ENCODE assay signal across 9 mouse cellular contexts in the genomic region with DNA sequence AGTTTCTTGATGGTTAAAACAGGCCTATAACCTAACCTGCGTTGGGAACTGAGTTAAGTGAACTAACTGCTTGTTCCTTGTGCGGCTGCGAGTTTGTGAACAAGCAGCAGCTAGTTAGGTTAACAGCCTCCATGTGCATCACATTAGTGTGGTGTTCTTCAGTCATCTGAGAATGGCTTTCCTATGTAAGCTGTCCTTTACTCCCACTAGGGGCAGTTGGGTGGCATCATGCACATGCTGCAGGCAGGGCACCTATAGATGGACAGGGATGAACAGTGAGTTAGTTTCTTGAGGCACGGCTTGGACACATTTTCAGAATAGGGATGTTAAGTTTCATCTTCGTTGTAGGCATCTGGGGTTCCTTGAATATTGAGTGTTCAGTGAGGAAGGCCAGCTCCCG. TPM values are rescaled to one million over a fixed set of nuclear protein-coding genes. Genes with fewer than 3 reads are reported as not detected.
DNase-seq lines count a peak whose midpoint lies in the region; ATAC-seq and TF ChIP-seq lines count a peak whose summit lies in the region.
"Had no signal": no experiment of that assay in that cellular context is flagged by ENCODE, and none has a peak within 500 bp of the region (broad histone marks: within the 10 kb centered on the region; RNA-seq: fewer than 3 reads in every experiment).

No protein-coding gene starts in this region.

- no peaks in the 10 kb centered on the region for H3K9me3 ChIP-seq in kidney, embryonic 16.5 days (ENCODE audit: low read length)
- no peaks in the 10 kb centered on the region for H3K9me3 ChIP-seq in intestine, postnatal 0 days (ENCODE audit: control insufficient read depth)
- H3K9me3 ChIP-seq in neural tube, embryonic 13.5 days = no peaks in the 10 kb centered on the region

- peaks cover 22% of the 10 kb centered on the region for H3K4me1 ChIP-seq in kidney, embryonic 16.5 days (ENCODE audit: insufficient read depth, low read length)
- H3K4me1 ChIP-seq in intestine, postnatal 0 days (replicated peaks; ENCODE audit: control insufficient read depth, insufficient read depth, low read length) = 0 out of 2 replicates have a peak, but pooled peaks cover 2% of the 10 kb centered on the region
- peaks cover 41% of the 10 kb centered on the region for H3K4me1 ChIP-seq in neural tube, embryonic 13.5 days (replicated peaks)

- H3K9ac ChIP-seq in kidney, embryonic 16.5 days (replicated peaks; ENCODE audit: low read length) = peak overlapping the region; percentile 97
- peak overlapping the region; percentile 91; the same call in 1 of the 2 replicates for H3K9ac ChIP-seq in intestine, postnatal 0 days (ENCODE audit: low read depth, low read length)
- H3K9ac ChIP-seq in neural tube, embryonic 13.5 days = peak overlapping the region; percentile 99

- H3K27me3 ChIP-seq in kidney, embryonic 16.5 days (ENCODE audit: insufficient read depth, low read length) = no peaks in the 10 kb centered on the region
- H3K27me3 ChIP-seq in intestine, postnatal 0 days (replicated peaks; ENCODE audit: control insufficient read depth, insufficient read depth, low read length) = no peaks in the 10 kb centered on the region
- no peaks in the 10 kb centered on the region for H3K27me3 ChIP-seq in neural tube, embryonic 13.5 days

- H3K4me3 ChIP-seq in kidney, embryonic 16.5 days (ENCODE audit: low read length) = peak overlapping the region; percentile 97
- H3K4me3 ChIP-seq in intestine, postnatal 0 days (ENCODE audit: low read depth, low read length) = peak overlapping the region; percentile 71
- peak overlapping the region; percentile 98 for H3K4me3 ChIP-seq in neural tube, embryonic 13.5 days

- peaks cover 37% of the 10 kb centered on the region for H3K36me3 ChIP-seq in kidney, embryonic 16.5 days (ENCODE audit: insufficient read depth, low read length)
- peaks cover 44% of the 10 kb centered on the region for H3K36me3 ChIP-seq in intestine, postnatal 0 days (ENCODE audit: control insufficient read depth, insufficient read depth)
- peaks cover 67% of the 10 kb centered on the region for H3K36me3 ChIP-seq in neural tube, embryonic 13.5 days

- no peak overlapping the region for H3K27ac ChIP-seq in kidney, embryonic 16.5 days (ENCODE audit: low read length)
- H3K27ac ChIP-seq in intestine, postnatal 0 days (ENCODE audit: low read depth, low read length) = no peak overlapping the region
- H3K27ac ChIP-seq in neural tube, embryonic 13.5 days (replicated peaks) = no peak overlapping the region

- WGBS in kidney, embryonic 16.5 days = 62% methylated on average over 6 of the region's 6 CpGs
- WGBS in intestine, postnatal 0 days = 64% methylated on average over 6 of the region's 6 CpGs
- WGBS in neural tube, embryonic 13.5 days = 68% methylated on average over 6 of the region's 6 CpGs

- ATAC-seq in kidney, embryonic 16.5 days (ENCODE audit: low FRiP score, low TSS enrichment) = no peak
- no peak for ATAC-seq in intestine, postnatal 0 days
- no peak for ATAC-seq in neural tube, embryonic 13.5 days (ENCODE audit: low read depth)

- TF ChIP-seq CTCF in intestine, postnatal 0 days (IDR thresholded peaks at IDR 0.05; ENCODE audit: low read depth) = peak; percentile 55

- peak overlapping the region; percentile 86 for H3K4me2 ChIP-seq in kidney, embryonic 16.5 days (replicated peaks; ENCODE audit: low read depth, low read length)
- peak overlapping the region; percentile 96 for H3K4me2 ChIP-seq in intestine, postnatal 0 days (replicated peaks; ENCODE audit: low read depth)
- peak overlapping the region; percentile 96 for H3K4me2 ChIP-seq in neural tube, embryonic 13.5 days

- no peak for DNase-seq in kidney, postnatal 25 days
- DNase-seq in c-Kit-positive CD71-positive TER-119-negative erythroid progenitor cells, embryonic 14.5 days (ENCODE audit: low read depth) = peak; percentile 28
- DNase-seq in urinary bladder, postnatal 4 days (ENCODE audit: low spot score in 2 of 2) = no peak
- DNase-seq in spleen, postnatal 10 days (ENCODE audit: low spot score in 2 of 2) = no peak
- no peak for DNase-seq in kidney, postnatal 36 days

RNA-seq across cellular contexts. Expression of gene Vps9d1, which starts 1.0 kb away (rescaled TPM):
- polyA plus RNA-seq in kidney, embryonic 16.5 days (2015; fragmentation: Nextera tagmentation; extraction: Ambion mirVana) = 25.8 and 31.7 TPM in 2 replicates
- polyA plus RNA-seq in intestine, postnatal 0 days (2015; fragmentation: Nextera tagmentation; extraction: Ambion mirVana) = 7.1 and 8.3 TPM in 2 replicates
- 49.2 and 50.0 TPM in 2 replicates for polyA plus RNA-seq in neural tube, embryonic 13.5 days (2015; fragmentation: Nextera tagmentation; extraction: Ambion mirVana)

RNA-seq across cellular contexts. Expression of gene Zfp276, which starts 1.2 kb away (rescaled TPM):
- polyA plus RNA-seq in kidney, embryonic 16.5 days (2015; fragmentation: Nextera tagmentation; extraction: Ambion mirVana) = 26.7 and 28.5 TPM in 2 replicates
- polyA plus RNA-seq in intestine, postnatal 0 days (2015; fragmentation: Nextera tagmentation; extraction: Ambion mirVana) = 7.2 and 7.4 TPM in 2 replicates
- 22.1 and 24.1 TPM in 2 replicates for polyA plus RNA-seq in neural tube, embryonic 13.5 days (2015; fragmentation: Nextera tagmentation; extraction: Ambion mirVana)

RNA-seq across cellular contexts. Expression of gene Spata2l, which starts 19.1 kb away (rescaled TPM):
- polyA plus RNA-seq in kidney, embryonic 16.5 days (2015; fragmentation: Nextera tagmentation; extraction: Ambion mirVana) = 7.5 and 8.9 TPM in 2 replicates
- 5.0 TPM in 2 replicates for polyA plus RNA-seq in intestine, postnatal 0 days (2015; fragmentation: Nextera tagmentation; extraction: Ambion mirVana)
- polyA plus RNA-seq in neural tube, embryonic 13.5 days (2015; fragmentation: Nextera tagmentation; extraction: Ambion mirVana) = 4.4 and 4.8 TPM in 2 replicates

RNA-seq across cellular contexts. Expression of gene Cdk10, which starts 30.5 kb away (rescaled TPM):
- polyA plus RNA-seq in kidney, embryonic 16.5 days (2015; fragmentation: Nextera tagmentation; extraction: Ambion mirVana) = 39.8 and 40.1 TPM in 2 replicates
- polyA plus RNA-seq in intestine, postnatal 0 days (2015; fragmentation: Nextera tagmentation; extraction: Ambion mirVana) = 11.8 and 14.0 TPM in 2 replicates
- 37.2 and 42.4 TPM in 2 replicates for polyA plus RNA-seq in neural tube, embryonic 13.5 days (2015; fragmentation: Nextera tagmentation; extraction: Ambion mirVana)

RNA-seq across cellular contexts. Expression of gene Spata33, which starts 42.5 kb away (rescaled TPM):
- polyA plus RNA-seq in kidney, embryonic 16.5 days (2015; fragmentation: Nextera tagmentation; extraction: Ambion mirVana) = 5.2 and 7.4 TPM in 2 replicates
- polyA plus RNA-seq in intestine, postnatal 0 days (2015; fragmentation: Nextera tagmentation; extraction: Ambion mirVana) = 0.55 and 1.2 TPM in 2 replicates
- 7.6 and 7.7 TPM in 2 replicates for polyA plus RNA-seq in neural tube, embryonic 13.5 days (2015; fragmentation: Nextera tagmentation; extraction: Ambion mirVana)
- polyA plus RNA-seq: activated CD4-positive, CD25-positive, alpha-beta regulatory T cell, adult 4 months had no signal
